Mouse (Mus musculus): ENCODE measurements at regions not wholly inside any gene's neighbourhood (a gene's known extent, or its start where the extent isn't known, plus 50 kb on each side); places are given as distances from the start of the nearest gene placed in this dataset.

GRCm38 (mm10) chr1:183517236-183517635 is 99.2 kb downstream of the Hhipl2 start:
- no peak for TF ChIP-seq POLR2A (IDR thresholded peaks at IDR 0.05; ENCODE audit: insufficient read depth, low read depth, low read length)
- TF ChIP-seq CTCF (IDR thresholded peaks at IDR 0.05): no peak
